Mouse (Mus musculus) G1E (cell line): ENCODE data around the gene Mrps18b. TPM values are rescaled to one million over a fixed set of nuclear protein-coding genes. Genes with fewer than 3 reads are reported as not detected.
A peak's percentile ranks its signal among the peaks of the same experiment; 100 is the strongest.

ENCODE experiments used
- ATAC-seq: 2 replicates; pipeline ENCODE4 v1.8.0; 2016; ENCODE audit warnings: mild to moderate bottlenecking; ENCODE audit not compliant: insufficient number of reproducible peaks, poor library complexity, low FRiP score, severe bottlenecking; ENCODE audit errors: extremely low read depth
- DNase-seq: peaks from one replicate; pipeline ENCODE4 v3.0.0; 2012; ENCODE audit warnings: low spot score
- H3K27me3 ChIP-seq: 2 replicates; pipeline ENCODE4 v1.6.1; 2012; ENCODE audit warnings: mild to moderate bottlenecking, low read length, inconsistent platforms; ENCODE audit not compliant: insufficient read depth
- H3K36me3 ChIP-seq: replicated peaks from 2 replicates; pipeline ENCODE3; 2012; ENCODE audit warnings: mild to moderate bottlenecking, inconsistent platforms
- H3K4me1 ChIP-seq: 2 replicates; pipeline ENCODE4 v1.6.1; 2012; ENCODE audit warnings: low read depth, low read length, inconsistent platforms, mixed read lengths; ENCODE audit not compliant: insufficient read depth
- H3K4me3 ChIP-seq: 2 replicates; pipeline ENCODE4 v1.5.1; 2012; ENCODE audit warnings: low read depth, mild to moderate bottlenecking, inconsistent platforms, low read length, moderate library complexity, mixed read lengths
- H3K9me3 ChIP-seq: replicated peaks from 2 replicates; pipeline ENCODE4 v1.6.1; 2012; ENCODE audit warnings: inconsistent platforms
- CTCF ChIP-seq: IDR thresholded peaks from 2 replicates; pipeline ENCODE4 v1.5.1; 2012; ENCODE audit warnings: low read depth, low read length, inconsistent platforms, mixed read lengths
- GATA1 ChIP-seq: IDR thresholded peaks from 2 replicates; pipeline ENCODE4 v1.6.1; 2012; ENCODE audit warnings: borderline replicate concordance, low read length, inconsistent platforms, mixed read lengths
- GATA2 ChIP-seq: IDR thresholded peaks from 2 replicates; pipeline ENCODE4 v1.6.1; 2012; ENCODE audit warnings: low read depth, low read length, inconsistent platforms, borderline replicate concordance
- POLR2AphosphoS5 ChIP-seq: IDR thresholded peaks from 2 replicates; pipeline ENCODE4 v1.6.1; 2012; ENCODE audit warnings: low read depth, low read length, inconsistent platforms; ENCODE audit not compliant: insufficient replicate concordance
- TAL1 ChIP-seq: conservative IDR thresholded peaks from 2 replicates; pipeline ENCODE4 v1.6.1; 2012; ENCODE audit warnings: low read depth, low read length, inconsistent platforms, mixed read lengths
- polyA plus RNA-seq: library from polyadenylated mRNA; stranded (reverse); fragments of >175 nt; gene quantifications from 2 replicates; pipeline ENCODE4 v1.2.3, GENCODE M21; 2012
- total RNA-seq, 2 experiments: library from RNA; stranded (forward) in 1 of 2; stranded (reverse) in 1 of 2; fragments of 200-1000 nt in 1 of 2; fragments of >200 nt in 1 of 2; fragmentation: Nextera tagmentation in 1 of 2; gene quantifications; 2 replicates each; pipeline ENCODE4 v1.2.3; 2014 to 2017

The Mrps18b gene
- total and polyA plus RNA-seq, 3 experiments = 7.8 to 107 (median 103) TPM

GRCm38 (mm10) chr17:35882924-35883323 lies 33.3 kb downstream of the Mrps18b start:
- DNase-seq (no peak), ATAC-seq (no peak)
- Histone ChIP-seq H3K36me3 (peaks cover 72% of the 10 kb centered on the region), H3K9me3 (no peaks in the 10 kb centered on the region), H3K27me3 (no peaks in the 10 kb centered on the region), H3K4me3 (no peak overlapping the region), H3K4me1 (peaks cover 22% of the 10 kb centered on the region)
- TF ChIP-seq GATA1 = no peak
- no peak for TF ChIP-seq TAL1
- TF ChIP-seq POLR2AphosphoS5 = no peak
- TF ChIP-seq GATA2 = no peak
- no peak for TF ChIP-seq CTCF

GRCm38 (mm10) chr17:35879245-35880057 lies 36.7 kb downstream of the Mrps18b start, which contains the start of gene Dhx16:
Gene Dhx16, plus strand, starts transcription at chr17:35879819.
- Histone ChIP-seq H3K4me1 (peaks cover 34% of the 10 kb centered on the region), H3K27me3 (no peaks in the 10 kb centered on the region), H3K9me3 (no peaks in the 10 kb centered on the region), H3K36me3 (peaks cover 56% of the 10 kb centered on the region), H3K4me3 (peak within 1 kb of the TSS; percentile 99)
- DNase-seq (peak; percentile 82), ATAC-seq (peak; percentile 77)
- no peak for TF ChIP-seq CTCF
- no peak for TF ChIP-seq POLR2AphosphoS5
- TF ChIP-seq TAL1 = no peak
- TF ChIP-seq GATA1 = no peak
- TF ChIP-seq GATA2 = no peak

GRCm38 (mm10) chr17:35874721-35875120 lies 41.5 kb downstream of the Mrps18b start:
- peaks cover 4% of the 10 kb centered on the region; the same call in 1 of the 2 replicates for H3K9me3 ChIP-seq
- H3K36me3 ChIP-seq = peaks cover 47% of the 10 kb centered on the region
- H3K27me3 ChIP-seq = no peaks in the 10 kb centered on the region
- TF ChIP-seq POLR2AphosphoS5 (no peak), GATA1 (no peak), CTCF (no peak), TAL1 (no peak), GATA2 (no peak)
- no peak overlapping the region for H3K4me3 ChIP-seq
- no peak for DNase-seq
- no peak for ATAC-seq
- H3K4me1 ChIP-seq = peaks cover 56% of the 10 kb centered on the region

- no peak for TF ChIP-seq POLR2AphosphoS5
- TF ChIP-seq CTCF = peak; percentile 83
- peak; percentile 38 for TF ChIP-seq TAL1
- DNase-seq (peak; percentile 64), ATAC-seq (peak; percentile 23)
- peaks cover 47% of the 10 kb centered on the region for H3K36me3 ChIP-seq
- H3K4me3 ChIP-seq = peak overlapping the region; percentile 44; the same call in 1 of the 2 replicates
- no peaks in the 10 kb centered on the region for H3K27me3 ChIP-seq
- peaks cover 4% of the 10 kb centered on the region; the same call in 1 of the 2 replicates for H3K9me3 ChIP-seq
- H3K4me1 ChIP-seq = peaks cover 61% of the 10 kb centered on the region
These were observed 42.2 kb downstream of the Mrps18b start for GRCm38 (mm10) chr17:35873774-35874519.

DNA sequence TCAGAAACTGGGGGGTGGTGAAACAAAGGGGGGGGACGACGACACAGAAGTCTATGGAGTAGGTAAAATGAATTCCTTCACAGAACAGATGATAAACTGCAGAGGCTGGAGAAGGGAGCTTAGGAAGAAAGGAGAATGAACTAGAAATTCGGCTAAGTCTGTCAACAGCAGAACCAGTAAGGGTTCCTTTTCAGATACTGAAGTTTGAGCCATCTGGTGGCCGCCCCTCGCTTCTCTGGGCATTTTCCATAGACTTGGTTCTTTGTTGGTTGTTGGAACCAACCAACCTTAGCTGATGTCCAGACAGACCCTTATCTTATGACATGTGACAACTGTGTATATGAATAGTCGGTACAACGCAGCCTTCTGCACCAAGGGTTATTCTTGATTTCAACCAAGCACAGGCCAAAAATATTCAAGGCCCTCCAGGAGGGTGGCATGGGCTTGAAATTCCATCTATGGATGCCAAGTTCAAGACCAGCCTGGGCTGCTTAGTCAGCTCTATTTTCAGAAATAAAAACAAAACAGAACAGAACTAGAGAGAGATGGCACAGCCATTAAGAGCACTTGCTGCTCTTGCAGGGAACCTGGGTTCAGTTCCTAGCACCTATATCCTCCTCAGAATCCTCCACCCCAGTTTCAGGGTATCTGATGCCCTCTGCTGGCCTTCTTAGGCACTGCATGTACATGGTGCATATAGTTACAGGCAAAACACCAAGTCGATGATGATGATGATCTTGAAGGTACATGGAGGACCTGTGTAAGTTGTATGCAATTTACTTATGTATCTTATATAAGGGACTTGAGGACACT lies 45.1 kb downstream of the Mrps18b start:
- Histone ChIP-seq H3K4me1 (peaks cover 89% of the 10 kb centered on the region), H3K4me3 (peak overlapping the region; percentile 74; the same call in 1 of the 2 replicates), H3K27me3 (peaks cover 13% of the 10 kb centered on the region; the same call in 1 of the 2 replicates), H3K9me3 (peaks cover 4% of the 10 kb centered on the region; the same call in 1 of the 2 replicates), H3K36me3 (peaks cover 43% of the 10 kb centered on the region)
- DNase-seq (no peak), ATAC-seq (no peak)
- no peak for TF ChIP-seq GATA2
- peak; percentile 44; the same call in 1 of the 2 replicates for TF ChIP-seq CTCF
